Comparison of ENCODE assay signal across 8 mouse cellular contexts in genomic region chr5:64969861-64970771, GRCm38 (mm10). TPM values are rescaled to one million over a fixed set of nuclear protein-coding genes. Genes with fewer than 3 reads are reported as not detected.
DNase-seq lines count a peak whose midpoint lies in the region; ATAC-seq and TF ChIP-seq lines count a peak whose summit lies in the region.

Gene Fam114a1, plus strand, starts transcription at chr5:64970071.

- H3K4me3 ChIP-seq in G1E (ENCODE audit: low read depth, low read length), result no peak within 1 kb of the TSS
- H3K4me3 ChIP-seq in bone marrow macrophage, adult 2 months (ENCODE audit: insufficient read depth, low read length), result peak within 1 kb of the TSS; percentile 98
- peak within 1 kb of the TSS; percentile 62 for H3K4me3 ChIP-seq in forebrain, embryonic 16.5 days (replicated peaks; ENCODE audit: low read length)
- H3K4me3 ChIP-seq in hindbrain, embryonic 10.5 days, result peak within 1 kb of the TSS; percentile 77

- H3K9me3 ChIP-seq in G1E (replicated peaks), result no peaks in the 10 kb centered on the region
- no peaks in the 10 kb centered on the region for H3K9me3 ChIP-seq in forebrain, embryonic 16.5 days (ENCODE audit: control insufficient read depth, low read length)
- no peaks in the 10 kb centered on the region for H3K9me3 ChIP-seq in hindbrain, embryonic 10.5 days

- no peaks in the 10 kb centered on the region for H3K4me1 ChIP-seq in G1E (ENCODE audit: insufficient read depth, low read depth, low read length)
- peaks cover 11% of the 10 kb centered on the region; the same call in 1 of the 2 replicates for H3K4me1 ChIP-seq in bone marrow macrophage, adult 2 months (ENCODE audit: control insufficient read depth, insufficient read depth, low read length)
- peaks cover 9% of the 10 kb centered on the region for H3K4me1 ChIP-seq in forebrain, embryonic 16.5 days (replicated peaks; ENCODE audit: control insufficient read depth, insufficient read depth, low read length)
- peaks cover 30% of the 10 kb centered on the region for H3K4me1 ChIP-seq in hindbrain, embryonic 10.5 days (replicated peaks)

- peak within 1 kb of the TSS; percentile 27; the same call in 1 of the 2 replicates for H3K27ac ChIP-seq in bone marrow macrophage, adult 2 months (ENCODE audit: insufficient read depth, low read depth, low read length)
- H3K27ac ChIP-seq in forebrain, embryonic 16.5 days (ENCODE audit: low read length), result no peak within 1 kb of the TSS
- H3K27ac ChIP-seq in hindbrain, embryonic 10.5 days, result peak within 1 kb of the TSS; percentile 89

- H3K4me2 ChIP-seq in forebrain, embryonic 16.5 days (ENCODE audit: low read length), result peak within 1 kb of the TSS; percentile 97

- peak within 1 kb of the TSS; percentile 65 for H3K9ac ChIP-seq in forebrain, embryonic 16.5 days (replicated peaks; ENCODE audit: low read depth, low read length)

- peak; percentile 21 for DNase-seq in G1E (ENCODE audit: low spot score)
- DNase-seq in hindbrain, embryonic 10.5 days (ENCODE audit: low spot score), result peak; percentile 69
- peak; percentile 10 to 35 for DNase-seq in left cerebral cortex, postnatal 36 days (ENCODE audit: low spot score in 2 of 2)
- peak; percentile 46 for DNase-seq in right cerebral cortex, postnatal 25 days
- peak; percentile 81 to 84 for DNase-seq in urinary bladder, postnatal 4 days (ENCODE audit: low spot score in 2 of 2)

- H3K36me3 ChIP-seq in G1E (replicated peaks), result no peaks in the 10 kb centered on the region
- no peaks in the 10 kb centered on the region for H3K36me3 ChIP-seq in forebrain, embryonic 16.5 days (ENCODE audit: control insufficient read depth, insufficient read depth)
- no peaks in the 10 kb centered on the region for H3K36me3 ChIP-seq in hindbrain, embryonic 10.5 days

- H3K27me3 ChIP-seq in G1E (ENCODE audit: insufficient read depth, low read length), result peaks cover 3% of the 10 kb centered on the region; the same call in 1 of the 2 replicates
- H3K27me3 ChIP-seq in forebrain, embryonic 16.5 days (replicated peaks; ENCODE audit: control insufficient read depth, insufficient read depth, low read length), result no peaks in the 10 kb centered on the region
- peaks cover 13% of the 10 kb centered on the region for H3K27me3 ChIP-seq in hindbrain, embryonic 10.5 days (ENCODE audit: insufficient read depth, poor library complexity, severe bottlenecking)

- 2% methylated on average over 59 of the region's 68 CpGs for WGBS in forebrain, embryonic 16.5 days
- WGBS in hindbrain, embryonic 10.5 days, result under 1% methylated on average over 68 of the region's 68 CpGs

- intact Hi-C loops in left cerebral cortex, postnatal 36 days (cut with DNase I), result loop anchor here (10.0 kb wide), 1 partner anchor 85 kb away; no protein-coding TSS in a partner anchor

- TF ChIP-seq POLR2A in bone marrow macrophage, adult 2 months (IDR thresholded peaks at IDR 0.05; ENCODE audit: borderline replicate concordance, low read depth, low read length), result no peak

- no peak for TF ChIP-seq CTCF in G1E (IDR thresholded peaks at IDR 0.05; ENCODE audit: low read depth, low read length)
- TF ChIP-seq CTCF in bone marrow macrophage, adult 2 months (IDR thresholded peaks at IDR 0.05; ENCODE audit: low read depth, low read length), result no peak

- no peak for ATAC-seq in G1E (ENCODE audit: extremely low read depth, insufficient number of reproducible peaks, low FRiP score, poor library complexity, severe bottlenecking)
- ATAC-seq in forebrain, embryonic 16.5 days, result peak; percentile 73
- ATAC-seq in megakaryocyte-erythroid progenitor cell, adult 5-6 weeks (replicated peaks; ENCODE audit: low FRiP score, low TSS enrichment, poor library complexity, severe bottlenecking), result peak; percentile 91

RNA-seq across cellular contexts. Expression of gene Fam114a1, which starts in this region (rescaled TPM):
- total RNA-seq in G1E (2014; fragmentation: Nextera tagmentation) (not detected in 2 replicates), G1E (2017) (0.05 and 0.06 TPM in 2 replicates)
- not detected in 2 replicates for polyA plus RNA-seq in G1E (2012)
- polyA plus RNA-seq in bone marrow macrophage, adult 2 months (2012; ENCODE audit: insufficient read depth, insufficient read length, missing spikeins), result 12.8 and 13.7 TPM in 2 replicates
- 6.7 and 8.5 TPM in 2 replicates for polyA plus RNA-seq in forebrain, embryonic 16.5 days (2015; fragmentation: Nextera tagmentation; extraction: Ambion mirVana)
- polyA plus RNA-seq in hindbrain, embryonic 10.5 days (2016; fragmentation: Nextera tagmentation; extraction: Ambion mirVana), result 16.8 and 18.3 TPM in 2 replicates
- 1 to 10 TPM; 5.1 to 7.0 TPM for total RNA-seq in left cerebral cortex, postnatal 36 days (2021)
- total RNA-seq in megakaryocyte-erythroid progenitor cell, adult 5-6 weeks (2014; fragmentation: Nextera tagmentation), result 0.20 TPM in 1 of 2 replicates, not detected in the other
- total RNA-seq in megakaryocyte-erythroid progenitor cell, adult 5-6 weeks (2017), result 0.08 and 0.09 TPM in 2 replicates

Comparison
In these comparisons a context has a peak if more than half of its experiments do, and no peak if none do; other contexts are left out.
1. RNA of gene Fam114a1 (total RNA-seq): 5.1 to 7.0 TPM in left cerebral cortex, postnatal 36 days; 0.08 to 0.20 TPM in megakaryocyte-erythroid progenitor cell, adult 5-6 weeks and 0.05 to 0.06 TPM in G1E; every median in the first group is over 4 times any median in the second.
2. Peak in DNase-seq in G1E; RNA of the gene not detected or under 1 TPM.
3. Peak in ATAC-seq in megakaryocyte-erythroid progenitor cell, adult 5-6 weeks; RNA of the gene not detected or under 1 TPM.
4. DNase-seq: peak in every context shown above with its lines; median percentile 82 in urinary bladder, postnatal 4 days; 69 in hindbrain, embryonic 10.5 days; 46 in right cerebral cortex, postnatal 25 days; 22 in left cerebral cortex, postnatal 36 days; 21 in G1E.